Mouse (Mus musculus): ENCODE data around the gene Idh3g. TPM values are rescaled to one million over a fixed set of nuclear protein-coding genes. Genes with fewer than 3 reads are reported as not detected.

The Idh3g gene
- 100 to 1,000 TPM; 520 to 542 TPM for total RNA-seq (2021)

DNA sequence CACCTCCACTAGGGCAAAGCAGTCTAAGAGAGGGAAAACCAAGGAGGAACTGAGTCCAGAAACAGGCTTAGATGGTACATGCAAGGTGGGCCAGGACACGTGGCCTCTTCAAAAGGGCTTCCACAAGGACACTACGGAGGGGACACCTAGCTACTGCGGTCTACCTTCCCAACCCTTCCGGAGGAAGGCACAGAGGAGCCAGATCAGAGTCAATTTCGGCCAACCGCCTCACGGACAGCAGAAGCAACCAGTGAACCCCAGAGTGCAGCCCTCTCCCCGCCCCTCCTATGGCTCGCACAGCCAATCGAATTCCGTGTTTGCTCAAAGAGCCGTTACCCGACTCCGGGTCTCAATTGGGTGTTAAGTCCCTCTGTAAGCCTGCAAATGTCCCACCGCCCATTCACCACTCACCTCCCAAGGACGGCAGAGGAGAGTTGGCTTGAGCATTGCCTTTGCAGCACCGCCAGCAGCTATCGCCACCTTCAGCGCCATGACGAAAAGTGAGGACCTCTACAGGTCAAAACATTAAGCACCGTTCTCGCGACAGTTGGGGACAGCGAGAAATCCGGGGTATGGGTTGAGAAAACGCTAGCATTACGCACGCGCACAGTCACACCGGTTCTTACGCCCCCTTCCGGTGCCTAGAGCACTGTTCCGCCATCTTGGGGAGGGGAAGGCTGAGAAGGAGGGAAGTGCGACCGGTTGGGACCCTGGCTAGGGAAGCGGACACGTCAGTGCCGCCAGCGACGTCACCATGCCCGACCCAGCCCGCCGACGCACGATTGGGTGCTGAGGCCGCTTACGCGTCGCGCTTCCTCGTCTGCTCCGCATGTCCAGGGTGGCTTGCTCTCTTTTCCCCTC, at the start of gene Idh3g, which contains the start of gene Ssr4:
TSS of gene Idh3g (minus strand) at position 534 of the 861 bp plus-strand sequence.
TSS of gene Ssr4 (plus strand) at position 665 of the 861 bp plus-strand sequence.
- DNase-seq: peak; percentile 95
- intact Hi-C loops (cut with DNase I): loop anchor here (5.0 to 10.0 kb wide), 2 partner anchors 136 to 458 kb away; partner anchors contain the start of genes Arhgap4, Flna and Naa10

DNA sequence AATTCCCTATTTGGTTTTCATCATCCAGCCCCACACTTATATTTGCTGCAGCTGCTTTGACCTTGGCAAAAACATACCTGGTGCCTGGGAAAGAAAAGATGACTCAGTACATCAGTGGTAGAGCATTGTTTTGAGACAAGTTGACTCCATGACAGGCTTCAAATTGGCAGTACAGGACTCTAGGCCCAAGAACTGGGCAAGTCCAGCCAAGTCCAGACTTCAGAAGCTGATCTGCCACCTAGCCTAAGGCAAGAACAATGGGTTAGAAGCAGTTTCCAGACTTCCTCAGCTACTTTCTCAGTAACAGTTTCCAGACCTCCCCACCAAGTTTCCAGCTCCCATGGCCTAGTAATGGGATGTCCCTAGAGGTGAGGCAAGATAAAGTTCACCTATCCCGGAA, 49.0 kb upstream of the Idh3g start:
- DNase-seq: no peak
- intact Hi-C loops (cut with DNase I): no loop called here

DNA sequence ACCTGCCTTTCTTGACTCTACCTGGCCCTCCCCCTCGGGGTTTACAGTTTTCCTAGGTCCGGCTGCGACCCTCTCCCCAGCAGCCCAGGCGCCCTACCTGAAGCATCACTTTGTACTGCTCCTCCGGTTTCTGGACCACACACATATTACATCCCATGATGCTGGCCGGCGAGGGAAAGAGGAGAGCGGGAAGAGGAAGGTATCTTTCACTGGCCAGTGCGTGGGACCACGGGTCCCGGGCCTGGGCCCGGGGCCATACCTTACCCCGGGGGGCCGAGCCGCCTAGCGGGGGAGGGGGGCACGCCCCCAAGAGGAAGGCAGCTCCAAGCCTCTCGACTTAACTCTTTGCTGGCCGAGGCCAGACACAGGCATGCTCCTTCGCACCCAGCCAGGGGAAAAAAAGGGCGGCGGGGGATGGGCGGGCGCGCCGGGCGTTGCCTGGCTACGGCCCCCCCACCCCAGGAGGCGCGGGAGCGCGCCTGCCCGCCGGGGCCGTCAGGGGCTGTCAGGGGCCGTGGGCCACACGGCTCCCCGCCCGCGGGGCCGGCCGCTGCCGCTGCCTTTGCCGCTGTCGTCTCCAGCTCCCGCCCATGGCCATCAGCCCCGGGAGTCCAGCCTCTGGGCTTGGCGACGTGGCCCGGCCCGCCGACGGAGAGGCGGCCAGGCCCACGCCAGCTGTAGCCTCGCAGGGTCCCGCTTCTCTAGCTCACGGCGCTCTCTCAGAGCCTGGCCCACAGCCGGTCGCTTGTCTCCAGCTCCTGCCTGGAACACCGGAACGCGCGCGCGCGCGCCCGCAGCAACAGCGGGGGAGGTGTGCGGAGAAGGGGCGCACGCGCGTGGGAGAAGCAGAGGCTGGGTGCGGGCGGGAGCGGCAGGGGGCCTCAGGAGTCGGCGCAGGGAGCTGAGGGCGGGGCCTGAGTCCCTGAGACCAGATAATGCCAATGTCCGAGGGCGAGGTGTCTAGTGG, 37.8 kb upstream of the Idh3g start, which contains the start of gene Pdzd4:
TSS of gene Pdzd4 (minus strand) at position 785 of the 967 bp plus-strand sequence.
- intact Hi-C loops (cut with DNase I): no loop called here
- DNase-seq: peak; percentile 37 to 60

DNA sequence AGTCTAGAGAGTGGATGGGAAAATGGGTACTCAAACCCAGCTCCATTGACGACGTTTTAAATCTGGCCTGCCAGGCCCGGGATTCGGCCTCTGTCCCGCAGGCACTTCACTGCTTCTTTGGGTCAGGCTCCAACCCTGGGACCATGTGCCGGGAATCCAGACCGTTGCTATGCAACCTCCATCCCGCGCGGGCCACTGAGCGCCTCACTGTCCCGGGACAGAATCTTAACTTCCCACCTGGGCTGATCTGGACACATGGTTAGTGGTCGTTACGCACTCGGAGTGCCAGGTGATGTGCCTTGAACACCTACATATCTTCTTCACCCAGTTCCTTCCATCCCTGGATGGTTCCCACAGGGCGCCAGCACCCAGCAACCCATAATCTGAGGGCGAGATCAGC, 37.0 kb upstream of the Idh3g start:
- peak in 1 of 2 experiments; percentile 3 for DNase-seq
- intact Hi-C loops (cut with DNase I): no loop called here

GRCm38 (mm10) chrX:73816596-73817314, 30.1 kb upstream of the Idh3g start:
- intact Hi-C loops (cut with DNase I): no loop called here
- no peak for DNase-seq

- DNase-seq: no peak
- intact Hi-C loops (cut with DNase I): no loop called here
Observed at GRCm38 (mm10) chrX:73815072-73815471, 28.4 kb upstream of the Idh3g start.

- intact Hi-C loops (cut with DNase I): no loop called here
- DNase-seq: no peak
Observed at GRCm38 (mm10) chrX:73805814-73806213, 19.1 kb upstream of the Idh3g start.

DNA sequence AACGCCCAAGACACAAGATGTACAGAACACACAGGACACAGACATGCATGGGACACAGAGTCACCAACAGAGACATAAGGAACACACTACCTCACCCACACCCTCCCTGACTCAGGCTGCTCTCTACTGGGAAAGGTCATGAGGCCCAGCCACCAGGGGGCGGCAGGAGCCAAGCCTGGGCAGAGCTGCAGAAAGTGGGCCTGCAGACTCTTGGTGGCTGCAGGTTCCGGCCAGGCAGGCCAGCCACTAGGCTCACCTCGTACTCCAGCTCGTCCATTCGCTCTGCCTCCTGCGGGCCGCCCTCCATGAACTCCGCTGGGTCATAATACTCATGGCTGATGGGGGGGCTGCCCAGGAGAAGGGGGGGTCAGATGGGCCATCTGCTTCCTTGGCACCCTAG, 11.8 kb upstream of the Idh3g start:
- peak; percentile 79 to 80 for DNase-seq
- intact Hi-C loops (cut with DNase I): loop anchor here (1.0 to 5.0 kb wide), 4 partner anchors 98 to 614 kb away; partner anchors contain the start of genes Irak1 and L1cam

DNA sequence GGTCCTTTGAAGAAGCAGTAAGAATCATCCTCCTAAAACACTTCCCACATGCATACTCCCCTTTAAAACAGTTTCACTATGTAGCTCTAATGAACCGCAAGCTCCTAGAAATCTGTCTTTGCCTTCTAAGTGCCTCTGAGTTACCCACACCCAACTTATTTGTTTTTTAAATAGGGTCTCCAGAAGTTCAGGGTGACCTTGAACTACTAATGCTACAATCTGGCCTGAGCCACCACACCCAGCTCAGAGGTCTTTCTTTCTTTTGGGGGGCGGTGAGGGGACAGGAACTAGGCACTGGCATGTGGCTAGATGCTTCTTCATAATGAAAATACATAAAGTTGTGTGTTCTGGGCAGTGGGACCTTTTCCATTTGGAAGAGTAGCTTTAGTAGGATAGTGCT, 10.8 kb upstream of the Idh3g start:
- intact Hi-C loops (cut with DNase I): loop anchor here (5.0 kb wide), 2 partner anchors 225 to 615 kb away; partner anchors contain the start of gene Irak1
- DNase-seq: no peak

DNA sequence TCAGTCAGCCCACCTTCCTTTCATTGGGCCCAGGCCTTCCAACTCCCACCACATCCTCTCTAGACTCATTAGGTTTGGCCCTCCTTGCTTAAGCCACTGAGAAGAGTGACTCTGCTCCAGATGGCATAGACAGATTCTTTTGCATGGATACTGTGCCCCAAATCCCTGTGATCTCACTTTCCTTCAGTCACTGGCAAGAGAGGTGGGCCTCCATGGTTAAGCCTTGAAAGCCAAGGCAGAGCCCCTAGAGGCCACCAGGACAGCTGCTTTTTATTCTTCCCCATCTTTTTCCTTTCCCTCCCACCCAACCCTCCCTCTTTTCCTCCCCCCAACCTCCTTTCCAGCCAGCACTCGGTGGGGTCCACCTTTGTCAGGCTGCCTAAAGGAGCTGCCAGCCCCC, 6.8 kb upstream of the Idh3g start:
- intact Hi-C loops (cut with DNase I): no loop called here
- no peak for DNase-seq

DNA sequence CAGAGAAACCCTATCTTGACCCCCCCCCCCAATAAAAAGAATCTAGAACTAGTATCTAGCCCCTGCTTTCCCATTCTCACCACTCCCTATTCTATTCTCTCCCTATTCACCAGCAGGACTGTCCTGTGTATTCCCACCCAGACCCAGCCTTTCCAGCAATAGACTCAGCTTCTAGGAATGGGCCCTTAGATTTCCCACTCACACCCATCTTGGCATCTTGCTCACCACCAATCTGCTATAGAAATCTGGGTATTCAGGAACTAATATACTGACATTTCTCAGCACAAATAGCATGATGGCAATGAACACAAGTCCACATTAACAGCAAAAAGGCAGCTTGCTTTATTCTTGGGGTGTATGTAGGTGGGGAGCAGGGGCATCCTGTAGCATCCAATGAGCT, 6.3 kb upstream of the Idh3g start:
- no peak for DNase-seq
- intact Hi-C loops (cut with DNase I): no loop called here

DNA sequence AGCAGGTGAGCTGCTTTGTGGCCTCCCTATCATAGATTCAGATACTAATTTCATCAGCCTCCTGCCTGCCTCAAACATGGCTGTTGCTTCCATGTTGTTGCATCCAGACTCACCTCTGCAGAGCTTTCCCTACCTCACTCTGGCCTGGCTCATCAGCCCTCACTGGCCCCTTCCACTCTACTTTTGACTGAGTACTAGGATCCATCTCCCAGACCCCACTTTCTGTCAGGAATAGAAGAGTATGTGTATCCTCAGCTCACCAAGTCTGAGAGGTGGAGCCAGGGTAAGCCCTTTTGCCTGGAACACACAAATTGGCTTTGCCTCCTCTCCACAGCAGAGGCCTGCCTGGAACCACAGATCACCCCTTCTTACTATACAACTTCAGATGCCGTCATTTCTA, 1.8 kb upstream of the Idh3g start:
- no peak for DNase-seq
- intact Hi-C loops (cut with DNase I): loop anchor here (5.0 to 10.0 kb wide), 2 partner anchors 134 to 456 kb away; partner anchors contain the start of genes Arhgap4, Flna and Naa10

GRCm38 (mm10) chrX:73787225-73787558, 495 bp upstream of the Idh3g start:
- no peak for DNase-seq
- intact Hi-C loops (cut with DNase I): loop anchor here (5.0 to 10.0 kb wide), 2 partner anchors 135 to 458 kb away; partner anchors contain the start of genes Arhgap4, Flna and Naa10

DNA sequence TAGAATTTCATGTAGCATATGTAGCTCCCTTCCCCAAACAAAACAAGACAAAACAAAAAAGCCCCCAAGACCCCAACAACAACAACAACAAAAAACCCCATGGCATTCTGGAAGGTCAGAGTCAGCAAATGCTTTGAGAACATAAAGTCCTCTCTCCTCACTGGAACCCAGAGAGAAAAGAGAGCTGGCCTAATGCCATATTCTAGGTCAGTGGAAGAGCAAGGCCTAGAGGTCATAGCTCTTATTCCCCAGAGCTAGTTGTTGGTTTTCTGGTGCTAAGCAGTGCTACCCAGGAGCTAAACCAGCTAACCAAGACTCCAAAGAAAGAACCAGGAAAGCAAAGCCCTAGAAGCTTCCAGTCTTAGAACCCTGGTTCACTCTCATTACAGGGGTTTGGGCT, 1.0 kb downstream of the Idh3g start:
- intact Hi-C loops (cut with DNase I): loop anchor here (5.0 to 10.0 kb wide), 2 partner anchors 137 to 459 kb away; partner anchors contain the start of genes Arhgap4, Flna and Naa10
- DNase-seq: peak; percentile 17 to 23

DNA sequence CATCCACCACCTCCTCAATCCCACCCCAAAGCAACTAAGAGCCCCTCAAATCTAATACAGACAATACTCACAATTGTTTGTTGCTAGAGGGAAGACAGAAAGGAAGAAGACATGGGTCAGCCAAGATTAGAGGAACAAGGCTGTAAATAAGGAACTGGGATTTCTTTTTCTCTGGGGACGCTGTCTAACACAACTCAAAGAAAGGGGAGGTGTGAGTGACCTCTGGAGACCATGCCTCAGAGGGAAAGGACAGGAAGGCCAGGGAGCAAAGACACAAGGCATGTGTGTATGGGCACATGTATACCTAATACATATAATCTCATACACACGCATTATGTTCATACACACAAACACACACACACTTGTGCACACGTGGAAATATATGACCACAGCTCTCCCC, 4.5 kb downstream of the Idh3g start:
- no peak for DNase-seq
- intact Hi-C loops (cut with DNase I): loop anchor here (10.0 kb wide), 1 partner anchor 463 kb away; the partner anchor contains the start of gene Flna

DNA sequence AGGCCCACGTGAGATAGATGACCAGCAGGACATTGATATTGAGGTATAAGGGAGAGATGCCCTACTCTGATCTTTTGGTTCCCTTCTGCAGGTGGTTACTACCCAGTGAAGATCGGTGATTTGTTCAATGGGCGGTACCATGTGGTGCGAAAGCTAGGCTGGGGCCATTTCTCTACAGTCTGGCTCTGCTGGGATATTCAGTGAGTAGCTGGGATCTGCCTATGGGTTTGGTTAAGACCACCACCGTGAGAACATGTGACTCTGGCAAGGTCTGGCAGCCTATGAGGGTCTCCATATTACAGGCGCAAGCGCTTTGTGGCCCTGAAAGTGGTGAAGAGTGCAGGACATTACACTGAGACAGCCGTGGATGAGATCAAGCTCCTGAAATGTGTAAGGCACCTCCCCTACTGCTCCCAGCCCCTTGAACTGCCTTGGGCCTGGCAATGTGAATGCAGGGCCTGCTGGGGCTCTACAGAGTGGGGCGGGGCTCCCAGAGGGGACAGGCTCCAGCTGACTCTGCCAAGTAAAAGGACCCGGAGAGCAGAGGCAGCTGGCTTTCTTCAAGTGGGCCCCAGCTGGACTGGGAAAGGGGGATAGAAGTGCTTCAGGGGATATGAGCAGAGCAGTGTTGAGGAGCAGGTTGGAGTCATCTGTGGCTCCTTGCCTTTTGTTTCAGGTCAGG, 11.8 kb downstream of the Idh3g start:
- peak; percentile 62 to 67 for DNase-seq
- intact Hi-C loops (cut with DNase I): loop anchor here (5.0 kb wide), 1 partner anchor 58 kb away; the partner anchor contains the start of genes Abcd1 and Bcap31

GRCm38 (mm10) chrX:73774168-73774760, 12.4 kb downstream of the Idh3g start, which contains the start of gene Srpk3:
TSS of gene Srpk3 (plus strand) at chrX:73774405.
- DNase-seq: peak; percentile 62 to 66
- intact Hi-C loops (cut with DNase I): loop anchor here (5.0 kb wide), 1 partner anchor 57 kb away; the partner anchor contains the start of genes Abcd1 and Bcap31

GRCm38 (mm10) chrX:73767267-73767666, 19.4 kb downstream of the Idh3g start:
- DNase-seq: peak in 1 of 2 experiments; percentile 31
- intact Hi-C loops (cut with DNase I): no loop called here

GRCm38 (mm10) chrX:73765311-73765710, 21.4 kb downstream of the Idh3g start:
- DNase-seq: peak; percentile 66 to 71
- intact Hi-C loops (cut with DNase I): no loop called here

Data from heart, postnatal 10 days (tissue).